Mouse (Mus musculus) T-helper 2 cell (primary cell): ENCODE data around the gene Psg22.
"Not testable (repeated sequence)": the region's sequence is repeated elsewhere in the genome, so short reads cannot be mapped to it uniquely, and the experiment has no call there.

Experiments used
- in situ Hi-C: fragments of 300-600 bp; cut with MboI, MseI; formaldehyde crosslinking; loops from one replicate; pipeline ENCODE4 v1.15.1; 2025; ENCODE audit warnings: high pct_unique_total_duplicates

Psg22 gene

GRCm38 (mm10) chr7:18717790-18718189 is at the start of gene Psg22:
Psg22 (plus strand) TSS chr7:18718090.
- in situ Hi-C loops = no loop called here

- in situ Hi-C loops = no loop called here
Measured at GRCm38 (mm10) chr7:18679772-18680171, 38.1 kb upstream of the Psg22 start.

- in situ Hi-C loops = no loop called here
Measured at GRCm38 (mm10) chr7:18685586-18685985, 32.3 kb upstream of the Psg22 start.

- in situ Hi-C loops = no loop called here
Measured at GRCm38 (mm10) chr7:18686085-18686484, 31.8 kb upstream of the Psg22 start, which contains the start of gene Psg20. Psg20 (minus strand) TSS chr7:18686185.

GRCm38 (mm10) chr7:18710331-18710730 is 7.6 kb upstream of the Psg22 start:
- in situ Hi-C loops = not testable (repeated sequence)

- in situ Hi-C loops = no loop called here
Measured at GRCm38 (mm10) chr7:18710846-18711245, 7.0 kb upstream of the Psg22 start.

GRCm38 (mm10) chr7:18715546-18715945 is 2.3 kb upstream of the Psg22 start:
- in situ Hi-C loops = no loop called here

GRCm38 (mm10) chr7:18724001-18724400 is 6.1 kb downstream of the Psg22 start:
- in situ Hi-C loops = no loop called here

GRCm38 (mm10) chr7:18725931-18726330 is 8.0 kb downstream of the Psg22 start:
- in situ Hi-C loops = not testable (repeated sequence)

- in situ Hi-C loops = no loop called here
Measured at GRCm38 (mm10) chr7:18728391-18728790, 10.5 kb downstream of the Psg22 start.

- in situ Hi-C loops = no loop called here
Measured at GRCm38 (mm10) chr7:18733111-18733510, 15.2 kb downstream of the Psg22 start.

GRCm38 (mm10) chr7:18734451-18734850 is 16.6 kb downstream of the Psg22 start:
- in situ Hi-C loops = no loop called here

- in situ Hi-C loops = no loop called here
Measured at GRCm38 (mm10) chr7:18746189-18746860, 28.4 kb downstream of the Psg22 start.

- in situ Hi-C loops = not testable (repeated sequence)
Measured at GRCm38 (mm10) chr7:18747420-18747819, 29.5 kb downstream of the Psg22 start.

GRCm38 (mm10) chr7:18748994-18749895 is 31.4 kb downstream of the Psg22 start:
- in situ Hi-C loops = no loop called here

- in situ Hi-C loops = loop anchor here (10.0 kb wide), 1 partner anchor 115 kb away; no protein-coding TSS in a partner anchor
Measured at GRCm38 (mm10) chr7:18749896-18750477, 32.1 kb downstream of the Psg22 start.

- in situ Hi-C loops = not testable (repeated sequence)
Measured at GRCm38 (mm10) chr7:18760152-18760551, 42.3 kb downstream of the Psg22 start.

GRCm38 (mm10) chr7:18762885-18763284 is 45.0 kb downstream of the Psg22 start:
- in situ Hi-C loops = not testable (repeated sequence)
